Mouse (Mus musculus): ENCODE measurements around the gene Syt3. TPM values are rescaled to one million over a fixed set of nuclear protein-coding genes. Genes with fewer than 3 reads are reported as not detected.

Gene Syt3
- total RNA-seq, 2 experiments from 2014 or later, result 0.15 TPM; not detected in 1

GRCm38 (mm10) chr7:44442407-44442821, 58.5 kb downstream of the Syt3 start:
- no peak for ATAC-seq (replicated peaks; ENCODE audit: poor library complexity, severe bottlenecking)

- no peak for ATAC-seq (replicated peaks; ENCODE audit: poor library complexity, severe bottlenecking)
Measured at GRCm38 (mm10) chr7:44443268-44444173, 59.6 kb downstream of the Syt3 start.

GRCm38 (mm10) chr7:44444886-44445527, 61.1 kb downstream of the Syt3 start:
- no peak for ATAC-seq (replicated peaks; ENCODE audit: poor library complexity, severe bottlenecking)

- no peak for ATAC-seq (replicated peaks; ENCODE audit: poor library complexity, severe bottlenecking)
Measured at GRCm38 (mm10) chr7:44445528-44445923, 61.6 kb downstream of the Syt3 start.

- no peak for ATAC-seq (replicated peaks; ENCODE audit: poor library complexity, severe bottlenecking)
Measured at GRCm38 (mm10) chr7:44446070-44446855, 62.4 kb downstream of the Syt3 start.

Other genes starting within 250 kb of the Syt3 start
- gene Klk1b16, start 247.3 kb upstream of the Syt3 start, total RNA-seq (2014; fragmentation: Nextera tagmentation), result not detected in 2 replicates
- not detected in 2 replicates for gene Klk1b16, start 247.3 kb upstream of the Syt3 start, total RNA-seq (2017)
- gene Klk1b24, start 195.9 kb upstream of the Syt3 start, total RNA-seq (2014; fragmentation: Nextera tagmentation), result not detected in 2 replicates
- gene Klk1b24, start 195.9 kb upstream of the Syt3 start, total RNA-seq (2017), result not detected in 2 replicates
- gene Klk1b3, start 185.9 kb upstream of the Syt3 start, total RNA-seq (2014; fragmentation: Nextera tagmentation), result not detected in 2 replicates
- not detected in 2 replicates for gene Klk1b3, start 185.9 kb upstream of the Syt3 start, total RNA-seq (2017)
- gene Klk1b4, start 176.7 kb upstream of the Syt3 start, total RNA-seq (2014; fragmentation: Nextera tagmentation), result not detected in 2 replicates
- gene Klk1b4, start 176.7 kb upstream of the Syt3 start, total RNA-seq (2017), result not detected in 2 replicates
- gene Klk1b5, start 168.2 kb upstream of the Syt3 start, total RNA-seq (2014; fragmentation: Nextera tagmentation), result not detected in 2 replicates
- gene Klk1b5, start 168.2 kb upstream of the Syt3 start, total RNA-seq (2017), result not detected in 2 replicates
- gene Klk1, start 158.7 kb upstream of the Syt3 start, total RNA-seq (2014; fragmentation: Nextera tagmentation), result not detected in 2 replicates
- gene Klk1, start 158.7 kb upstream of the Syt3 start, total RNA-seq (2017), result not detected in 2 replicates
- not detected in 2 replicates for gene Gm36864, start 147.9 kb upstream of the Syt3 start, total RNA-seq (2014; fragmentation: Nextera tagmentation)
- not detected in 2 replicates for gene Gm36864, start 147.9 kb upstream of the Syt3 start, total RNA-seq (2017)
- 1.2 TPM in 1 of 2 replicates, not detected in the other for gene 1700028J19Rik, start 137.4 kb upstream of the Syt3 start, total RNA-seq (2014; fragmentation: Nextera tagmentation)
- 0.67 TPM in 1 of 2 replicates, not detected in the other for gene 1700028J19Rik, start 137.4 kb upstream of the Syt3 start, total RNA-seq (2017)
- gene 2410002F23Rik, start 137.4 kb upstream of the Syt3 start, total RNA-seq (2014; fragmentation: Nextera tagmentation), result 95.5 and 132 TPM in 2 replicates
- gene 2410002F23Rik, start 137.4 kb upstream of the Syt3 start, total RNA-seq (2017), result 63.5 and 86.2 TPM in 2 replicates
- not detected in 2 replicates for gene Acp4, start 126.7 kb upstream of the Syt3 start, total RNA-seq (2014; fragmentation: Nextera tagmentation)
- 0.26 TPM in 1 of 2 replicates, not detected in the other for gene Acp4, start 126.7 kb upstream of the Syt3 start, total RNA-seq (2017)
- not detected in 2 replicates for gene Gm15517, start 122.7 kb upstream of the Syt3 start, total RNA-seq (2014; fragmentation: Nextera tagmentation)
- not detected in 2 replicates for gene Gm15517, start 122.7 kb upstream of the Syt3 start, total RNA-seq (2017)
- gene Clec11a, start 77.2 kb upstream of the Syt3 start, total RNA-seq (2014; fragmentation: Nextera tagmentation), result 2.5 and 3.7 TPM in 2 replicates
- gene Clec11a, start 77.2 kb upstream of the Syt3 start, total RNA-seq (2017), result 4.4 and 4.8 TPM in 2 replicates
- not detected in 2 replicates for gene Shank1, start 73.8 kb upstream of the Syt3 start, total RNA-seq (2014; fragmentation: Nextera tagmentation)
- gene Shank1, start 73.8 kb upstream of the Syt3 start, total RNA-seq (2017), result not detected in 2 replicates
- gene 1700008O03Rik, start 1.7 kb downstream of the Syt3 start, total RNA-seq (2014; fragmentation: Nextera tagmentation), result 4.1 TPM in 1 of 2 replicates, not detected in the other
- gene 1700008O03Rik, start 1.7 kb downstream of the Syt3 start, total RNA-seq (2017), result 1.8 and 2.4 TPM in 2 replicates
- gene Lrrc4b, start 44.9 kb downstream of the Syt3 start, total RNA-seq (2014; fragmentation: Nextera tagmentation), result not detected in 2 replicates
- gene Lrrc4b, start 44.9 kb downstream of the Syt3 start, total RNA-seq (2017), result not detected in 2 replicates
- gene Aspdh, start 81.3 kb downstream of the Syt3 start, total RNA-seq (2014; fragmentation: Nextera tagmentation), result not detected in 2 replicates
- gene Aspdh, start 81.3 kb downstream of the Syt3 start, total RNA-seq (2017), result not detected in 2 replicates
- 26.4 and 62.3 TPM in 2 replicates for gene Josd2, start 83.9 kb downstream of the Syt3 start, total RNA-seq (2014; fragmentation: Nextera tagmentation)
- gene Josd2, start 83.9 kb downstream of the Syt3 start, total RNA-seq (2017), result 15.9 and 31.2 TPM in 2 replicates
- gene Emc10, start 112.4 kb downstream of the Syt3 start, total RNA-seq (2014; fragmentation: Nextera tagmentation), result 63.1 and 126 TPM in 2 replicates
- gene Emc10, start 112.4 kb downstream of the Syt3 start, total RNA-seq (2017), result 33.7 and 42.0 TPM in 2 replicates
- 12.3 TPM in 1 of 2 replicates, not detected in the other for gene Fam71e1, start 112.5 kb downstream of the Syt3 start, total RNA-seq (2014; fragmentation: Nextera tagmentation)
- gene Fam71e1, start 112.5 kb downstream of the Syt3 start, total RNA-seq (2017), result 0.67 and 3.0 TPM in 2 replicates
- not detected in 2 replicates for gene Mybpc2, start 140.6 kb downstream of the Syt3 start, total RNA-seq (2014; fragmentation: Nextera tagmentation)
- gene Mybpc2, start 140.6 kb downstream of the Syt3 start, total RNA-seq (2017), result not detected in 2 replicates
- 0.38 TPM in 1 of 2 replicates, not detected in the other for gene Spib, start 148.0 kb downstream of the Syt3 start, total RNA-seq (2014; fragmentation: Nextera tagmentation)
- gene Spib, start 148.0 kb downstream of the Syt3 start, total RNA-seq (2017), result not detected in 2 replicates
- gene Pold1, start 164.7 kb downstream of the Syt3 start, total RNA-seq (2014; fragmentation: Nextera tagmentation), result 102 and 131 TPM in 2 replicates
- gene Pold1, start 164.7 kb downstream of the Syt3 start, total RNA-seq (2017), result 63.4 and 70.2 TPM in 2 replicates
- 56.8 and 63.3 TPM in 2 replicates for gene Nr1h2, start 169.8 kb downstream of the Syt3 start, total RNA-seq (2014; fragmentation: Nextera tagmentation)
- 21.5 and 34.6 TPM in 2 replicates for gene Nr1h2, start 169.8 kb downstream of the Syt3 start, total RNA-seq (2017)
- 258 and 328 TPM in 2 replicates for gene Napsa, start 188.3 kb downstream of the Syt3 start, total RNA-seq (2014; fragmentation: Nextera tagmentation)
- gene Napsa, start 188.3 kb downstream of the Syt3 start, total RNA-seq (2017), result 107 and 112 TPM in 2 replicates
- 0.36 and 0.92 TPM in 2 replicates for gene Kcnc3, start 206.6 kb downstream of the Syt3 start, total RNA-seq (2014; fragmentation: Nextera tagmentation)
- gene Kcnc3, start 206.6 kb downstream of the Syt3 start, total RNA-seq (2017), result 0.05 TPM in 1 of 2 replicates, not detected in the other

Data from granulocyte monocyte progenitor cell, adult 5-6 weeks (primary cell).